Mouse (Mus musculus) hindbrain, embryonic 11.5 days (tissue): ENCODE results near the gene Stac2. TPM values are rescaled to one million over a fixed set of nuclear protein-coding genes. Genes with fewer than 3 reads are reported as not detected.

Experiments
- ATAC-seq: fragments of 200-750 bp; cut with Nextera tagmentation; 2 replicates; pipeline ENCODE4 v1.8.0; 2017; ENCODE audit warnings: mild to moderate bottlenecking, moderate TSS enrichment, moderate library complexity; ENCODE audit not compliant: low FRiP score
- DNase-seq: peaks from one replicate; pipeline ENCODE4 v3.0.0-alpha.2; 2015; ENCODE audit warnings: low spot score
- H3K27ac ChIP-seq: fragments of 300-500 bp; sonication (generic); 2 replicates; pipeline ENCODE4 v1.5.1; 2014; ENCODE audit warnings: mild to moderate bottlenecking, low read depth, low read length
- H3K27me3 ChIP-seq: fragments of 300-500 bp; sonication (generic); 2 replicates; pipeline ENCODE4 v1.6.1; 2014; ENCODE audit warnings: mild to moderate bottlenecking, low read length, moderate library complexity, mixed read lengths; ENCODE audit not compliant: control insufficient read depth, insufficient read depth
- H3K36me3 ChIP-seq: fragments of 300-500 bp; sonication (generic); 2 replicates; pipeline ENCODE4 v1.6.1; 2014; ENCODE audit warnings: mild to moderate bottlenecking, low read length, moderate library complexity, mixed read lengths; ENCODE audit not compliant: control insufficient read depth, insufficient read depth
- H3K4me1 ChIP-seq: fragments of 300-500 bp; sonication (generic); replicated peaks from 2 replicates; pipeline ENCODE4 v1.6.1; 2014; ENCODE audit warnings: low read length, mixed read lengths; ENCODE audit not compliant: control insufficient read depth, insufficient read depth
- H3K4me2 ChIP-seq: fragments of 300-500 bp; sonication (generic); replicated peaks from 2 replicates; pipeline ENCODE4 v1.6.1; 2014; ENCODE audit warnings: mild to moderate bottlenecking, low read depth, low read length
- H3K4me3 ChIP-seq: fragments of 300-500 bp; sonication (generic); 2 replicates; pipeline ENCODE4 v1.5.1; 2014; ENCODE audit warnings: low read depth, low read length
- H3K9ac ChIP-seq: fragments of 300-500 bp; sonication (generic); 2 replicates; pipeline ENCODE4 v1.6.1; 2014; ENCODE audit warnings: low read depth, low read length
- H3K9me3 ChIP-seq: fragments of 300-500 bp; sonication (generic); 2 replicates; pipeline ENCODE4 v1.6.1; 2016; ENCODE audit warnings: low read length; ENCODE audit not compliant: control insufficient read depth
- WGBS: fragments of 180-500 bp; shearing (Covaris S2); extraction: QIAGEN DNeasy Blood & Tissue Kit; methylation state at CpG from one replicate; pipeline ENCODE4 v1.1.7; 2014; 5-methylcytosine and 5-hydroxymethylcytosine counted together
- polyA plus RNA-seq: library from polyadenylated mRNA; unstranded; fragments of >200 nt; fragmentation: Nextera tagmentation; extraction: Ambion mirVana; gene quantifications from 2 replicates; pipeline ENCODE4 v1.2.1, GENCODE M21; 2014

Gene Stac2
- polyA plus RNA-seq, 1 experiment from 2014 or later = 1.4 TPM

GRCm38 (mm10) chr11:98030701-98031442 lies 22.4 kb downstream of the Stac2 start:
- H3K9me3 ChIP-seq = no peaks in the 10 kb centered on the region
- H3K9ac ChIP-seq = no peak overlapping the region
- DNase-seq (no peak), ATAC-seq (no peak)
- WGBS = 51% methylated on average over 5 of the region's 5 CpGs
- no peak overlapping the region for H3K27ac ChIP-seq
- H3K4me3 ChIP-seq = no peak overlapping the region
- H3K4me2 ChIP-seq = no peak overlapping the region
- peaks cover 10% of the 10 kb centered on the region; the same call in 1 of the 2 replicates for H3K36me3 ChIP-seq
- no peaks in the 10 kb centered on the region for H3K27me3 ChIP-seq
- peaks cover under 1% of the 10 kb centered on the region; the same call in 1 of the 2 replicates for H3K4me1 ChIP-seq

GRCm38 (mm10) chr11:98027785-98028184 lies 25.5 kb downstream of the Stac2 start:
- Histone ChIP-seq H3K9ac (peak overlapping the region; percentile 99), H3K27ac (no peak overlapping the region)

GRCm38 (mm10) chr11:98027297-98027688 lies 26.0 kb downstream of the Stac2 start:
- H3K4me2 ChIP-seq = peak overlapping the region; percentile 53
- H3K4me3 ChIP-seq = peak overlapping the region; percentile 99
- H3K36me3 ChIP-seq = peaks cover 10% of the 10 kb centered on the region; the same call in 1 of the 2 replicates
- no peaks in the 10 kb centered on the region for H3K27me3 ChIP-seq
- DNase-seq (peak; percentile 50), ATAC-seq (peak; percentile 3; the same call in 1 of the 2 replicates)
- H3K9ac ChIP-seq = peak overlapping the region; percentile 99
- H3K4me1 ChIP-seq = 0 out of 2 replicates have a peak, but pooled peaks cover 5% of the 10 kb centered on the region
- 1% methylated on average over 18 of the region's 18 CpGs for WGBS
- H3K9me3 ChIP-seq = no peaks in the 10 kb centered on the region
- H3K27ac ChIP-seq = peak overlapping the region; percentile 85

More at GRCm38 (mm10) chr11:98027785-98028184, 25.5 kb downstream of the Stac2 start:
- 26% methylated on average over 7 of the region's 7 CpGs for WGBS
- H3K4me2 ChIP-seq = peak overlapping the region; percentile 53
- H3K36me3 ChIP-seq = peaks cover 10% of the 10 kb centered on the region; the same call in 1 of the 2 replicates
- H3K4me1 ChIP-seq = 0 out of 2 replicates have a peak, but pooled peaks cover 5% of the 10 kb centered on the region
- H3K4me3 ChIP-seq = peak overlapping the region; percentile 99
- no peaks in the 10 kb centered on the region for H3K9me3 ChIP-seq
- ATAC-seq (no peak), DNase-seq (no peak)
- no peaks in the 10 kb centered on the region for H3K27me3 ChIP-seq

GRCm38 (mm10) chr11:98026570-98027296 lies 26.5 kb downstream of the Stac2 start, which contains the start of gene Rpl19:
Gene Rpl19 (plus strand): TSS chr11:98026710.
- H3K27ac ChIP-seq = peak within 1 kb of the TSS; percentile 85
- 0 out of 2 replicates have a peak, but pooled peaks cover 5% of the 10 kb centered on the region for H3K4me1 ChIP-seq
- peak within 1 kb of the TSS; percentile 53 for H3K4me2 ChIP-seq
- ATAC-seq (peak; percentile 66), DNase-seq (peak; percentile 95)
- peak within 1 kb of the TSS; percentile 99 for H3K9ac ChIP-seq
- no peaks in the 10 kb centered on the region for H3K9me3 ChIP-seq
- H3K36me3 ChIP-seq = peaks cover 10% of the 10 kb centered on the region; the same call in 1 of the 2 replicates
- under 1% methylated on average over 68 of the region's 69 CpGs for WGBS
- peak within 1 kb of the TSS; percentile 99 for H3K4me3 ChIP-seq
- no peaks in the 10 kb centered on the region for H3K27me3 ChIP-seq

GRCm38 (mm10) chr11:98026248-98026569 lies 27.1 kb downstream of the Stac2 start:
- WGBS = 9% methylated on average over 15 of the region's 15 CpGs
- H3K4me3 ChIP-seq = peak overlapping the region; percentile 99
- H3K4me2 ChIP-seq = peak overlapping the region; percentile 53
- no peak for DNase-seq
- ATAC-seq = no peak
- peak overlapping the region; percentile 99 for H3K9ac ChIP-seq
- peak overlapping the region; percentile 85 for H3K27ac ChIP-seq
- H3K36me3 ChIP-seq = peaks cover 10% of the 10 kb centered on the region; the same call in 1 of the 2 replicates
- H3K27me3 ChIP-seq = no peaks in the 10 kb centered on the region
- H3K4me1 ChIP-seq = peaks cover 7% of the 10 kb centered on the region
- no peaks in the 10 kb centered on the region for H3K9me3 ChIP-seq

DNA sequence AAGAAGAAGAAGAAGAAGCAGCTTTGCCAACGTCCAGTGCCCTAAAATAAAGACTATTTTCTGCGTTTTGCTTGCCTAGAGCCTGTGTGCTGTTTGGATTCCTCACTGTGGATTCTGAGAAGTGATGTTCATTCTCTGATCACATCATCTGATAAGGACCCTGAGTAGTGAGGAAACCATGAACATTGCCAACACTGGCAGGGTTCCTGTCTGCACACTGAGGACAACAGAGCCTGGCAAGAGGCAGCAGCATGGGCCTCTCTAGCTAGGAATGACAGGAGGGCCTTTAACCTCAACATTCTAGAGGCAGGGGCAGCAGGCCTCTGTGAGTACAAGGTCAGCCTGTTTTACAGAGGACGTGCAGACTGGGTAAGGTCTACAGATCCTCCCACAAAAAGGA lies 28.7 kb downstream of the Stac2 start:
- DNase-seq (no peak), ATAC-seq (no peak)
- H3K9ac ChIP-seq = no peak overlapping the region
- H3K27ac ChIP-seq = no peak overlapping the region
- H3K4me3 ChIP-seq = no peak overlapping the region
- H3K36me3 ChIP-seq = peaks cover 3% of the 10 kb centered on the region; the same call in 1 of the 2 replicates
- no peaks in the 10 kb centered on the region for H3K9me3 ChIP-seq
- 92% methylated on average over 3 of the region's 3 CpGs for WGBS
- H3K4me1 ChIP-seq = peaks cover 18% of the 10 kb centered on the region
- no peak overlapping the region for H3K4me2 ChIP-seq
- no peaks in the 10 kb centered on the region for H3K27me3 ChIP-seq

GRCm38 (mm10) chr11:98022555-98023371 lies 30.5 kb downstream of the Stac2 start, which contains the start of gene Cacnb1:
Gene Cacnb1 (minus strand): TSS chr11:98023034.
- Histone ChIP-seq H3K9ac (peak within 1 kb of the TSS; percentile 88), H3K36me3 (no peaks in the 10 kb centered on the region), H3K27ac (peak within 1 kb of the TSS; percentile 80), H3K27me3 (no peaks in the 10 kb centered on the region), H3K9me3 (no peaks in the 10 kb centered on the region), H3K4me2 (peak within 1 kb of the TSS; percentile 92), H3K4me1 (peaks cover 21% of the 10 kb centered on the region), H3K4me3 (peak within 1 kb of the TSS; percentile 85)
- DNase-seq (peak; percentile 85), ATAC-seq (peak; percentile 64)
- 1% methylated on average over 47 of the region's 52 CpGs for WGBS

- WGBS = 0% methylated on average over 21 of the region's 23 CpGs
- H3K27me3 ChIP-seq = no peaks in the 10 kb centered on the region
- DNase-seq (no peak), ATAC-seq (no peak; the same call in 1 of the 2 replicates)
- H3K36me3 ChIP-seq = 0 out of 2 replicates have a peak, but pooled peaks cover 3% of the 10 kb centered on the region
- no peaks in the 10 kb centered on the region for H3K9me3 ChIP-seq
- H3K27ac ChIP-seq = peak overlapping the region; percentile 80
- peak overlapping the region; percentile 92 for H3K4me2 ChIP-seq
- H3K9ac ChIP-seq = peak overlapping the region; percentile 88
- peaks cover 21% of the 10 kb centered on the region for H3K4me1 ChIP-seq
- peak overlapping the region; percentile 85 for H3K4me3 ChIP-seq
Measured at GRCm38 (mm10) chr11:98022253-98022554, 31.1 kb downstream of the Stac2 start.
